Mouse (Mus musculus): Measurements from ENCODE around the gene Tdgf1. TPM values are rescaled to one million over a fixed set of nuclear protein-coding genes. Genes with fewer than 3 reads are reported as not detected.

Gene Tdgf1
- total and polyA plus RNA-seq, 2 experiments from 2014 or later, result not detected

DNA sequence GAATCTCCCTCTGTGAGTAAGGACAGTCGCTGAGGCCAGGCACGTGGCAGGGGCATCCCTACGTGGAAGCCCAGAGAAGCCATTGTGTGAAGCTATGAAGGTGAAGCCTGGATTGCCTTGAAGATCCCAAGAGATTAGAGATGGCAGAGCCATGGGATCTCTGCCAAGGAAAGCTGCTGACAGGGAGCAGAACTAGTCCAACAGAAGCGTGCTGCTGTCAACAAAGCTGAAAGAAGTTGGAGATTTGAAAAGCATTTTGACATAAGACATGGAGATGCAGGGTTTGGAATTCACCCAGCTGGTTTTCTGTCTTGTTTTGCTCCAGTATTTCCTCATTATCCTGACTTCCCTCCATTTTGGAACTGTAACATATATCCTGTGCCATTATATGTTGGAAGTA, 43.7 kb downstream of the Tdgf1 start:
- Histone ChIP-seq H3K9me3 (ENCODE audit: low read length) (no peaks in the 10 kb centered on the region), H3K27ac (ENCODE audit: low read depth, low read length) (no peak overlapping the region), H3K36me3 (ENCODE audit: insufficient read depth, low read length) (no peaks in the 10 kb centered on the region), H3K4me1 (ENCODE audit: insufficient read depth, low read length) (no peaks in the 10 kb centered on the region), H3K27me3 (ENCODE audit: insufficient read depth, low read length) (no peaks in the 10 kb centered on the region), H3K9ac (replicated peaks; ENCODE audit: low read length, poor library complexity, severe bottlenecking) (no peak overlapping the region), H3K4me3 (ENCODE audit: low read depth, low read length) (no peak overlapping the region), H3K4me2 (ENCODE audit: low read depth, low read length, poor library complexity, severe bottlenecking) (no peak overlapping the region)
- 66% methylated on average over 4 of the region's 4 CpGs for WGBS
- TF ChIP-seq CTCF (IDR thresholded peaks at IDR 0.05), result no peak
- DNase-seq (ENCODE audit: low spot score) (peak; percentile 21), ATAC-seq (ENCODE audit: low FRiP score) (no peak)

DNA sequence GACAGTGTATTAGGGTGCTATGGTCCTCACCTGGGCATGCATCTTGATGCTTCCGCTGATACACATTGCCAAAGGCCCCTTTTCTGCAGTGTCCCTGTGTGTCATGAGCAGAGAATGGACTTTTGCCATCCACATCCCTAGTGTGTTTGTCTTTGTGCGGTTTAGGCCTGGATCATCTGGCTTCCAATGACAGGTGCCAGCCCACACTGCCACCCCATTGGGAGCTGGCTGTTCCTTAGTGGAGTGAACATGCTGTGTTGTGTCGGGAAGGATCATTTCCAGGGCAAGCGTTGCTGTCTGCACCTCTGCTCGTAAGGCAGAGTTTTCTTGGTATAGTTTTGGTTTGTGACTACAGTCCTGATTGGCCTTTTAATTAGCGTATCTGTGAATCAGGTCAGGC, 44.8 kb downstream of the Tdgf1 start:
- no peaks in the 10 kb centered on the region for H3K4me1 ChIP-seq (ENCODE audit: insufficient read depth, low read length)
- H3K4me3 ChIP-seq (ENCODE audit: low read depth, low read length), result no peak overlapping the region
- H3K27ac ChIP-seq (ENCODE audit: low read depth, low read length), result no peak overlapping the region
- no peaks in the 10 kb centered on the region for H3K9me3 ChIP-seq (ENCODE audit: low read length)
- H3K4me2 ChIP-seq (ENCODE audit: low read depth, low read length, poor library complexity, severe bottlenecking), result no peak overlapping the region
- WGBS, result 90% methylated on average over 6 of the region's 6 CpGs
- H3K27me3 ChIP-seq (ENCODE audit: insufficient read depth, low read length), result no peaks in the 10 kb centered on the region
- DNase-seq (ENCODE audit: low spot score), result peak; percentile 21
- no peak for TF ChIP-seq CTCF (IDR thresholded peaks at IDR 0.05)
- ATAC-seq (ENCODE audit: low FRiP score), result no peak
- H3K9ac ChIP-seq (replicated peaks; ENCODE audit: low read length, poor library complexity, severe bottlenecking), result no peak overlapping the region
- H3K36me3 ChIP-seq (ENCODE audit: insufficient read depth, low read length), result no peaks in the 10 kb centered on the region

DNA sequence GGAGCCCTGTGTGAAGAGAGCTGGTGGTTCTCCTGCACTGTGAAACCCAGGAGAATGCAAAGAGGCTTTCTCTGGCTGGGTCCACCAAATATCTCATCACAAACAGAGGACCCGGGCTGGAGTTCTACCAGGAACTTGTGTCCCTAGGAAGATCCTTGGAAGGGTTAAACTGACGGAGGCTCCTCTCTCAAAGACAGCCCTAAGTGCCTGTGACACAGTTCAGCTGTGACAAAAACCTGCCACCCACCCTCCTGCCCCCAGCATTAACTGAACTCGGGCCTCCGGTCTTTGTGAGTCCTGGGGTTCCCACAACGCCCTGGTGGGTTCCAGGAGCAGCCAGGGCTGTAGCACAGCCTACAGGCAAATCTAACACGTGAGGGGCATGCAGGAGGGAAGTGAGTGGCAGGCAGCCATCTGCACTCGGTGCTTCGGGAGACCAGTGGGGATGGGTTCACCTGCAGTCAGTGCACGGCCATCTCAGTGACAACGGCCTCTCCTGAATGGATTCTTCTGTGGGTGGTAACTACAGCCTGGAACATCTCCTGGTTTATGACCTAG, 46.4 kb downstream of the Tdgf1 start:
- Histone ChIP-seq H3K4me3 (ENCODE audit: low read depth, low read length) (no peak overlapping the region), H3K27me3 (ENCODE audit: insufficient read depth, low read length) (no peaks in the 10 kb centered on the region), H3K36me3 (ENCODE audit: insufficient read depth, low read length) (no peaks in the 10 kb centered on the region), H3K9ac (replicated peaks; ENCODE audit: low read length, poor library complexity, severe bottlenecking) (no peak overlapping the region), H3K27ac (ENCODE audit: low read depth, low read length) (no peak overlapping the region), H3K9me3 (ENCODE audit: low read length) (no peaks in the 10 kb centered on the region), H3K4me2 (ENCODE audit: low read depth, low read length, poor library complexity, severe bottlenecking) (no peak overlapping the region), H3K4me1 (ENCODE audit: insufficient read depth, low read length) (no peaks in the 10 kb centered on the region)
- ATAC-seq (ENCODE audit: low FRiP score) (no peak), DNase-seq (ENCODE audit: low spot score) (no peak)
- TF ChIP-seq CTCF (IDR thresholded peaks at IDR 0.05), result no peak
- 59% methylated on average over 10 of the region's 10 CpGs for WGBS

DNA sequence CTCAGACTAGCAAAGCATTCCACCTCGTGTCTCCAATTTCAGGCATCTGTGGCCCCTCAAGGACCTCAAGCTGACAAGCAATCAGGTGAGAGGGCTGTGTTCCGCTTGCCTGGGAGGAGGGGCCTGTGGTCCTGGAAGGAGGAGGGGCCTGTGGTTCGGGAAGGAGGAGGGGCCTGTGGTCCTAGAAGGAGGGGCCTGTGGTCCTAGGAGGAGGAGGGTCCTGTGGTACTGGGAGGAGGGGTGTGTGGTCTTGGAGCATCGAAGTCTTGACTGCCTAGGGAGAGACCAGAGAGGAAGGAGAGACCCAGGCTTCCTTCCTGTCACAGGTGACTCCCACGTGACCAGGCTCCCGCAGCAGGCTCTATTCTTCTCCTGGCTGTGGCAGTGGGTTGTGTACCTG, 49.4 kb downstream of the Tdgf1 start:
- Histone ChIP-seq H3K27me3 (ENCODE audit: insufficient read depth, low read length) (no peaks in the 10 kb centered on the region), H3K9ac (replicated peaks; ENCODE audit: low read length, poor library complexity, severe bottlenecking) (no peak overlapping the region), H3K36me3 (ENCODE audit: insufficient read depth, low read length) (no peaks in the 10 kb centered on the region), H3K4me2 (ENCODE audit: low read depth, low read length, poor library complexity, severe bottlenecking) (no peak overlapping the region), H3K4me1 (ENCODE audit: insufficient read depth, low read length) (no peaks in the 10 kb centered on the region), H3K9me3 (ENCODE audit: low read length) (no peaks in the 10 kb centered on the region), H3K27ac (ENCODE audit: low read depth, low read length) (no peak overlapping the region), H3K4me3 (ENCODE audit: low read depth, low read length) (no peak overlapping the region)
- 9% methylated on average over 5 of the region's 6 CpGs for WGBS
- peak; percentile 35; the same call in 1 of the 2 replicates for ATAC-seq (ENCODE audit: low FRiP score)
- no peak for DNase-seq (ENCODE audit: low spot score)
- TF ChIP-seq CTCF (IDR thresholded peaks at IDR 0.05), result no peak

DNA sequence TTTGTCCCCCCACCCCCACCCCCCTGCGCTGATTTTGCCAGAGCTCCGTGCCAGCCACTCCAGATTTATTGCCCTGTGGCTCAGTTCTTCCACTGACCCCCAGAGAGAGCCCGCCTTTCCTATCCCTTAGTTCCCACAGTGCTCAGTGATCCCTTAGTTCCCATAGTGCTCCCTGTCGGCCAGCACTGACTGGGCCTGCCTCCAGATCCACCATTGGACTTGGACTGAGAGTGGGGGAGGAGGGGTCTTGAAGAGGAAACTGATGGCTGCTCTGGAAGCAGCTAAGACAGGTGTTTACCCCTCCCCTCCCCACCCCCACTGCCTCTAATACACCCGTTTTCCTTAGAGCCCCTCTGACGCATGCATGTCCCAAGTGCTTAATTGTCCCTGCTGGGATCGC, 50.0 kb downstream of the Tdgf1 start:
- 18% methylated on average over 7 of the region's 7 CpGs for whole genome bisulfite sequencing
- no peak for TF ChIP-seq CTCF (IDR thresholded peaks at IDR 0.05)
- DNase-seq (ENCODE audit: low spot score) (no peak), ATAC-seq (ENCODE audit: low FRiP score) (no peak)
- Histone ChIP-seq H3K4me1 (ENCODE audit: insufficient read depth, low read length) (no peaks in the 10 kb centered on the region), H3K9me3 (ENCODE audit: low read length) (no peaks in the 10 kb centered on the region), H3K36me3 (ENCODE audit: insufficient read depth, low read length) (no peaks in the 10 kb centered on the region), H3K9ac (replicated peaks; ENCODE audit: low read length, poor library complexity, severe bottlenecking) (no peak overlapping the region), H3K4me2 (ENCODE audit: low read depth, low read length, poor library complexity, severe bottlenecking) (no peak overlapping the region), H3K4me3 (ENCODE audit: low read depth, low read length) (no peak overlapping the region), H3K27me3 (ENCODE audit: insufficient read depth, low read length) (no peaks in the 10 kb centered on the region), H3K27ac (ENCODE audit: low read depth, low read length) (no peak overlapping the region)

DNA sequence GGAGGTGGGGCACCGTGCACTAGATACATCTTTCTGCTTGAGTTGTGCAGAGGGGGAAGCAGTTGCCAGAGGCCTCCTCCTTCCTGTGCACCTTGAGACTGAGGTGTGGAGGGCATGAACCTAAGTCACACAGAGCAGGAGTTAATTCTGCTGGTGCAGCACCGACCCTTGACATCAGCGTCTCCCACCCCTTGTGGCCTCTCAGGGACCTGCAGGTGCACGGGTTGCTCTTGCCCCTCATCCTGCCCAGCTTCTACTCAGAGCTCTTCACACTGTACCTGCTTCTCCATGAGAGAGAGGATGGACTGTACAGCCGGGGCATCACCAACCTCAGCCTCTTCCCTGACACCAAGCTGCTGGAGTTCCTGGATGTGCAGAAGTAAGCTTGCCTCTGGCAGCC, 50.5 kb downstream of the Tdgf1 start:
- DNase-seq (ENCODE audit: low spot score), result no peak
- Histone ChIP-seq H3K4me2 (ENCODE audit: low read depth, low read length, poor library complexity, severe bottlenecking) (no peak overlapping the region), H3K9ac (replicated peaks; ENCODE audit: low read length, poor library complexity, severe bottlenecking) (no peak overlapping the region), H3K36me3 (ENCODE audit: insufficient read depth, low read length) (no peaks in the 10 kb centered on the region), H3K4me1 (ENCODE audit: insufficient read depth, low read length) (no peaks in the 10 kb centered on the region), H3K27me3 (ENCODE audit: insufficient read depth, low read length) (no peaks in the 10 kb centered on the region), H3K9me3 (ENCODE audit: low read length) (no peaks in the 10 kb centered on the region), H3K27ac (ENCODE audit: low read depth, low read length) (no peak overlapping the region), H3K4me3 (ENCODE audit: low read depth, low read length) (no peak overlapping the region)
- 56% methylated on average over 5 of the region's 5 CpGs for WGBS
- ATAC-seq (ENCODE audit: low FRiP score), result no peak
- TF ChIP-seq CTCF (IDR thresholded peaks at IDR 0.05), result no peak
